Mouse (Mus musculus): ENCODE data around the gene Cops9. TPM values are rescaled to one million over a fixed set of nuclear protein-coding genes. Genes with fewer than 3 reads are reported as not detected.
A peak's percentile ranks its signal among the peaks of the same experiment; 100 is the strongest.

The Cops9 gene
- polyA plus RNA-seq, 1 experiment from 2014 or later = 414 TPM

DNA sequence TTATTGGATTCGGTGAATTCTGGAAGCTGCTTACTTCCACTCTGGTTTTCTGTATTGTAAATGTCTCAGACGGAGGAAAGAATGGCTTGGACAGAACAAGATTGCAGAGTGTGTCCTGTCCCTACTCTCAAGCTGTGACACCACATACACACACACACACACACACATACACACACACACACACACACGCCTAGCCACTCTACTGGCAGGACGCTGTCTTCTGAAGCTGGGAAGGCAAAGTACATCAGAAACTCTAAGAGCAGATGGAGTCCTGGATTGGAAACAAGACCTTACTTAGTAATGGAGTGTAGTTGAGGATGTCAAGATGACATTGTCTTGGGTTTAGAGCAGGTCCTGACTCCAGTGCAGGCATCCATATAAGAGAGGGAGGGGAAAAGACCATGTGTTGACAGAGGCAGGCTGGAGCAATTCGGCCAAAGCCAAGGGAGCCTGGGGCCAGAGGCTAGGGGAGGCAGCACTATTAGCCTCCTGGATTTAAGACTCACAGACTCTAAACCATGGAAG lies 31.5 kb upstream of the Cops9 start:
- H3K4me2 ChIP-seq (replicated peaks; ENCODE audit: low read depth, low read length) = no peak overlapping the region
- no peak for ATAC-seq (ENCODE audit: low FRiP score, low TSS enrichment)
- 82% methylated on average over 5 of the region's 5 CpGs for WGBS

DNA sequence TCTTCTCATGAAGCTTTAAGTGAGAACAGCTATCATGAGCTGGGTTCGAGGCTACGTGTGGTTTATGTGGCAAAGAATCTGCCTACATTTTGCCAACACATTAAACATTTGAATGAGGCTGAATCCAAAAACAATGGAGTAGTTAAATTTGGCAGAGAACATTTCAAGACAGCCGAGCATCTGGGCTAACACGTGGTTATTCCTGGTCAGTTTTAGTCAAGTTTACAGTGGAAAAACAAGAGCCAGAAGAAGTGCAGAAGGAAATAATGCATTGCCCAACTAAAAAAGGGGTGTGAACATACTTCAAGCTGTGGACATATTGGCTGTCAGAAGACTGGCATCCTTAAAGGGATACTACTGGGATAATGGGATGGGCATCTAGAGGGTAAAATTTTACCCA lies 29.5 kb upstream of the Cops9 start:
- Histone ChIP-seq H3K9ac (ENCODE audit: low read depth, low read length) (no peak overlapping the region), H3K36me3 (ENCODE audit: control insufficient read depth, insufficient read depth, low read length) (no peaks in the 10 kb centered on the region), H3K4me3 (ENCODE audit: low read length) (no peak overlapping the region), H3K9me3 (ENCODE audit: control insufficient read depth, low read length) (no peaks in the 10 kb centered on the region), H3K27ac (ENCODE audit: low read depth, low read length) (no peak overlapping the region), H3K4me2 (replicated peaks; ENCODE audit: low read depth, low read length) (no peak overlapping the region), H3K27me3 (ENCODE audit: control insufficient read depth, insufficient read depth, low read length) (no peaks in the 10 kb centered on the region), H3K4me1 (ENCODE audit: control insufficient read depth, insufficient read depth, low read length) (no peaks in the 10 kb centered on the region)
- ATAC-seq (ENCODE audit: low FRiP score, low TSS enrichment) = no peak
- 91% methylated on average over 4 of the region's 4 CpGs for WGBS

More for the DNA sequence above, 31.5 kb upstream of the Cops9 start:
- H3K27me3 ChIP-seq (ENCODE audit: control insufficient read depth, insufficient read depth, low read length) = no peaks in the 10 kb centered on the region
- no peak overlapping the region for H3K9ac ChIP-seq (ENCODE audit: low read depth, low read length)
- no peak overlapping the region for H3K27ac ChIP-seq (ENCODE audit: low read depth, low read length)
- no peaks in the 10 kb centered on the region for H3K4me1 ChIP-seq (ENCODE audit: control insufficient read depth, insufficient read depth, low read length)
- no peaks in the 10 kb centered on the region for H3K36me3 ChIP-seq (ENCODE audit: control insufficient read depth, insufficient read depth, low read length)
- no peak overlapping the region for H3K4me3 ChIP-seq (ENCODE audit: low read length)
- no peaks in the 10 kb centered on the region for H3K9me3 ChIP-seq (ENCODE audit: control insufficient read depth, low read length)

- ATAC-seq (ENCODE audit: low FRiP score, low TSS enrichment) = no peak
- no peaks in the 10 kb centered on the region for H3K4me1 ChIP-seq (ENCODE audit: control insufficient read depth, insufficient read depth, low read length)
- no peak overlapping the region for H3K4me2 ChIP-seq (replicated peaks; ENCODE audit: low read depth, low read length)
- H3K4me3 ChIP-seq (ENCODE audit: low read length) = no peak overlapping the region
- H3K27me3 ChIP-seq (ENCODE audit: control insufficient read depth, insufficient read depth, low read length) = no peaks in the 10 kb centered on the region
- 93% methylated on average over 3 of the region's 3 CpGs for WGBS
- H3K27ac ChIP-seq (ENCODE audit: low read depth, low read length) = no peak overlapping the region
- no peaks in the 10 kb centered on the region for H3K9me3 ChIP-seq (ENCODE audit: control insufficient read depth, low read length)
- no peak overlapping the region for H3K9ac ChIP-seq (ENCODE audit: low read depth, low read length)
- no peaks in the 10 kb centered on the region for H3K36me3 ChIP-seq (ENCODE audit: control insufficient read depth, insufficient read depth, low read length)
Measured at GRCm38 (mm10) chr1:92669430-92669829, 27.6 kb upstream of the Cops9 start.

DNA sequence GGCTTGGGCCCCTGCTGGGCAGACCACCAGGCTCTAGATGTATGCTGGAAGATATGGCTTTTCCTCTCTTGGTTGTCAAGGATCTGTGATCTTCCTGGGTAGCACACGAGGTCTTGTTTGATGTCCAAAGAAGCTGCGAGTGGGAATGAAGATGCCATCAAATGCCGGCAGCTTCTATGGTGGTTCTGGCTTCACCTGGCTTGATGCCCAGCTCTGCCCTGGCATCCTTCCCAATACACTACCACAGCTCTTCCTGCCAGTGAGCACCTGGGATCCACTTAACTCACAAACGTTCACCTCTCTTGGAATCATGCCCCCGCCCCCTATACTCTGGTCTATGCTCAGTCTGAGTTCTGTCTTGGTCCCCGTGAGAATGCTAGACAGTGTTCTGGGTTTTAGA lies 25.3 kb upstream of the Cops9 start:
- Histone ChIP-seq H3K27ac (ENCODE audit: low read depth, low read length) (no peak overlapping the region), H3K4me1 (ENCODE audit: control insufficient read depth, insufficient read depth, low read length) (no peaks in the 10 kb centered on the region), H3K9me3 (ENCODE audit: control insufficient read depth, low read length) (no peaks in the 10 kb centered on the region), H3K9ac (ENCODE audit: low read depth, low read length) (no peak overlapping the region), H3K36me3 (ENCODE audit: control insufficient read depth, insufficient read depth, low read length) (no peaks in the 10 kb centered on the region), H3K4me2 (replicated peaks; ENCODE audit: low read depth, low read length) (no peak overlapping the region), H3K27me3 (ENCODE audit: control insufficient read depth, insufficient read depth, low read length) (no peaks in the 10 kb centered on the region), H3K4me3 (ENCODE audit: low read length) (no peak overlapping the region)
- WGBS = 83% methylated on average over 6 of the region's 6 CpGs
- no peak for ATAC-seq (ENCODE audit: low FRiP score, low TSS enrichment)

DNA sequence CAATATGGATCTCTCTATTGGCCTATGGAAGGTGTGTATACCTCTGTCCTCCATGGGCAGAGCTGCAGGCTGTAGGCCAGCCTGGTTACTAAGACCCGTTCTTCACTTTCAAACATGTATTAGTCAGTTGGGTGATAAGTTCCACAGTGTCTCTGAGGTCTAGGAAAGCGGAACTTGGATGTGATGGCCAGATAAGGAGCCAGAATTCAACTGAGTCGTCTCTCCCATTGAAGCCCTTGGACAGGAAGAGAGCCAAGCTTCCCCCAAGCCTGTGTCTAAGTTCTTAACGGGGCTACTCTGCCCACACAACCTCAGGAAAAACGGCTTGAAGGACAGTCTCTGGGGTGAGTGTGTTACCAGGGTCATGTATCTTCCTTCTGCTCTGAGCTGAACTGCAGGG lies 17.6 kb upstream of the Cops9 start:
- no peaks in the 10 kb centered on the region for H3K36me3 ChIP-seq (ENCODE audit: control insufficient read depth, insufficient read depth, low read length)
- H3K4me2 ChIP-seq (replicated peaks; ENCODE audit: low read depth, low read length) = no peak overlapping the region
- H3K4me3 ChIP-seq (ENCODE audit: low read length) = no peak overlapping the region
- no peak overlapping the region for H3K9ac ChIP-seq (ENCODE audit: low read depth, low read length)
- H3K4me1 ChIP-seq (ENCODE audit: control insufficient read depth, insufficient read depth, low read length) = no peaks in the 10 kb centered on the region
- 59% methylated on average over 5 of the region's 5 CpGs for WGBS
- no peak overlapping the region for H3K27ac ChIP-seq (ENCODE audit: low read depth, low read length)
- no peak for ATAC-seq (ENCODE audit: low FRiP score, low TSS enrichment)
- no peaks in the 10 kb centered on the region for H3K9me3 ChIP-seq (ENCODE audit: control insufficient read depth, low read length)
- no peaks in the 10 kb centered on the region for H3K27me3 ChIP-seq (ENCODE audit: control insufficient read depth, insufficient read depth, low read length)

- no peaks in the 10 kb centered on the region for H3K9me3 ChIP-seq (ENCODE audit: control insufficient read depth, low read length)
- no peak overlapping the region for H3K4me2 ChIP-seq (replicated peaks; ENCODE audit: low read depth, low read length)
- no peak overlapping the region for H3K27ac ChIP-seq (ENCODE audit: low read depth, low read length)
- no peaks in the 10 kb centered on the region for H3K36me3 ChIP-seq (ENCODE audit: control insufficient read depth, insufficient read depth, low read length)
- no peaks in the 10 kb centered on the region for H3K4me1 ChIP-seq (ENCODE audit: control insufficient read depth, insufficient read depth, low read length)
- no peak overlapping the region for H3K9ac ChIP-seq (ENCODE audit: low read depth, low read length)
- no peaks in the 10 kb centered on the region for H3K27me3 ChIP-seq (ENCODE audit: control insufficient read depth, insufficient read depth, low read length)
- H3K4me3 ChIP-seq (ENCODE audit: low read length) = no peak overlapping the region
- WGBS = 42% methylated on average over 11 of the region's 11 CpGs
- ATAC-seq (ENCODE audit: low FRiP score, low TSS enrichment) = 0 out of 2 replicates have a peak, but pooled peaks have one; percentile 64
Measured at GRCm38 (mm10) chr1:92657025-92657820, 15.4 kb upstream of the Cops9 start.

GRCm38 (mm10) chr1:92654676-92655075 lies 12.9 kb upstream of the Cops9 start:
- Histone ChIP-seq H3K36me3 (ENCODE audit: control insufficient read depth, insufficient read depth, low read length) (no peaks in the 10 kb centered on the region), H3K27ac (ENCODE audit: low read depth, low read length) (no peak overlapping the region), H3K27me3 (ENCODE audit: control insufficient read depth, insufficient read depth, low read length) (no peaks in the 10 kb centered on the region), H3K4me1 (ENCODE audit: control insufficient read depth, insufficient read depth, low read length) (peaks cover 3% of the 10 kb centered on the region; the same call in 1 of the 2 replicates), H3K9ac (ENCODE audit: low read depth, low read length) (no peak overlapping the region), H3K4me2 (replicated peaks; ENCODE audit: low read depth, low read length) (no peak overlapping the region), H3K4me3 (ENCODE audit: low read length) (no peak overlapping the region), H3K9me3 (ENCODE audit: control insufficient read depth, low read length) (no peaks in the 10 kb centered on the region)
- WGBS = 63% methylated on average over 2 of the region's 2 CpGs
- ATAC-seq (ENCODE audit: low FRiP score, low TSS enrichment) = no peak

DNA sequence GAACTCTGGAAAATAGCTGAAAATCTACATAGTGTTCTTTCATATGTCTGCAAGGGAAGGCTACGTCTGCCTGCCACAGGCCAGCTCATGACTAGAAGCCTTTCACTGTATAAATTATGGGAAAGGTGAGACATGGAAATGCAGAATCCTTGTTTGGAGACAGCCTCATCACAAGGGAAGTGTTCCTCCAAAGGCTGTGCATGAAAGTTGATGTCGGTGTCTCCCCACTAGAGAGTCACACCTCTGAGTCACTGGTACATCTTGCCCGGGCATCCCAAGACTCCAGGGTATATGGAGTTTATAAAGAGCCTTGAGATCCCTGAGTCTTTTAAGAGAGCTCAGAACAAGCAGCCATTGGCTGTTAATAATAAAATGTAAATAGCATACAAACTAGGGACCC lies 11.4 kb upstream of the Cops9 start:
- no peak overlapping the region for H3K9ac ChIP-seq (ENCODE audit: low read depth, low read length)
- no peak overlapping the region for H3K27ac ChIP-seq (ENCODE audit: low read depth, low read length)
- WGBS = 85% methylated on average over 3 of the region's 3 CpGs
- no peak for ATAC-seq (ENCODE audit: low FRiP score, low TSS enrichment)
- no peak overlapping the region for H3K4me2 ChIP-seq (replicated peaks; ENCODE audit: low read depth, low read length)
- H3K4me1 ChIP-seq (ENCODE audit: control insufficient read depth, insufficient read depth, low read length) = peaks cover 5% of the 10 kb centered on the region; the same call in 1 of the 2 replicates
- no peaks in the 10 kb centered on the region for H3K9me3 ChIP-seq (ENCODE audit: control insufficient read depth, low read length)
- no peak overlapping the region for H3K4me3 ChIP-seq (ENCODE audit: low read length)
- no peaks in the 10 kb centered on the region for H3K27me3 ChIP-seq (ENCODE audit: control insufficient read depth, insufficient read depth, low read length)
- H3K36me3 ChIP-seq (ENCODE audit: control insufficient read depth, insufficient read depth, low read length) = no peaks in the 10 kb centered on the region

DNA sequence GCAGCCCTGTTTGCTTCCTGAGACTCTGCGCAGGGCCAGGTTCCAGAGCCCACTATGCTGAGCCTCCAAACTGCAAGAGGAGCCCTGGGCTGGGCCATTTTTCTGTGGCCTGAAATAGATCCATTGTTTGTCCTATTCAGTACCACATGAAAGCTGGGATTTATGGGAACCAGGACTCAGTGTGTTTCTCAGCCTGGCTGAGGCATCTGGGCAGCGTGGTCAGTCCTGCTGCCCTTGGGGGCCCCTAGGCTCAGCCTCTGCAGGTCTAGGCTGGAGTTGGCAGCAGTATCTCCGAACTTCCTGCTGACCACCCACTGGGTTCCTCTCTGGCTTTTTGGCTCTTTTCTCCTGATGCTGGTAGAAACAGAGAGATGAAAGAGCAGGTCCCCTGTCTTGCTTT lies 9.7 kb upstream of the Cops9 start:
- no peaks in the 10 kb centered on the region for H3K9me3 ChIP-seq (ENCODE audit: control insufficient read depth, low read length)
- 59% methylated on average over 3 of the region's 3 CpGs for WGBS
- no peak overlapping the region for H3K4me2 ChIP-seq (replicated peaks; ENCODE audit: low read depth, low read length)
- H3K9ac ChIP-seq (ENCODE audit: low read depth, low read length) = no peak overlapping the region
- H3K36me3 ChIP-seq (ENCODE audit: control insufficient read depth, insufficient read depth, low read length) = no peaks in the 10 kb centered on the region
- no peak for ATAC-seq (ENCODE audit: low FRiP score, low TSS enrichment)
- no peak overlapping the region for H3K27ac ChIP-seq (ENCODE audit: low read depth, low read length)
- H3K27me3 ChIP-seq (ENCODE audit: control insufficient read depth, insufficient read depth, low read length) = no peaks in the 10 kb centered on the region
- no peak overlapping the region for H3K4me3 ChIP-seq (ENCODE audit: low read length)
- H3K4me1 ChIP-seq (ENCODE audit: control insufficient read depth, insufficient read depth, low read length) = peaks cover 8% of the 10 kb centered on the region; the same call in 1 of the 2 replicates

Data from kidney, embryonic 14.5 days (tissue).